Mouse (Mus musculus): Measurements from ENCODE around the gene Vsx2. TPM values are rescaled to one million over a fixed set of nuclear protein-coding genes. Genes with fewer than 3 reads are reported as not detected.

Vsx2 gene
- total RNA-seq, 2 experiments from 2014 or later = not detected

GRCm38 (mm10) chr12:84640654-84641053 is 71.1 kb downstream of the Vsx2 start, which contains the start of gene Vrtn:
Gene Vrtn (plus strand): TSS chr12:84641019.
- no peak for ATAC-seq (replicated peaks; ENCODE audit: poor library complexity)

Other genes with a start within 250 kb of the Vsx2 start
- 16.7 and 20.9 TPM in 2 replicates for gene Coq6, start 208.1 kb upstream of the Vsx2 start, total RNA-seq (2015)
- 10.3 and 18.9 TPM in 2 replicates for gene Coq6, start 208.1 kb upstream of the Vsx2 start, total RNA-seq (2017)
- gene Fam161b, start 207.9 kb upstream of the Vsx2 start, total RNA-seq (2015) = 0.42 and 0.54 TPM in 2 replicates
- gene Fam161b, start 207.9 kb upstream of the Vsx2 start, total RNA-seq (2017) = 0.57 and 1.0 TPM in 2 replicates
- 13.5 and 20.1 TPM in 2 replicates for gene Entpd5, start 160.7 kb upstream of the Vsx2 start, total RNA-seq (2015)
- gene Entpd5, start 160.7 kb upstream of the Vsx2 start, total RNA-seq (2017) = 18.4 and 23.7 TPM in 2 replicates
- 2.5 and 3.6 TPM in 2 replicates for gene Bbof1, start 160.7 kb upstream of the Vsx2 start, total RNA-seq (2015)
- 3.0 and 12.4 TPM in 2 replicates for gene Bbof1, start 160.7 kb upstream of the Vsx2 start, total RNA-seq (2017)
- gene Rnf113a2, start 152.6 kb upstream of the Vsx2 start, total RNA-seq (2015) = 28.4 and 33.5 TPM in 2 replicates
- 27.4 and 31.9 TPM in 2 replicates for gene Rnf113a2, start 152.6 kb upstream of the Vsx2 start, total RNA-seq (2017)
- 16.3 and 17.2 TPM in 2 replicates for gene Aldh6a1, start 118.8 kb upstream of the Vsx2 start, total RNA-seq (2015)
- gene Aldh6a1, start 118.8 kb upstream of the Vsx2 start, total RNA-seq (2017) = 9.1 and 12.0 TPM in 2 replicates
- 10.1 and 15.8 TPM in 2 replicates for gene Lin52, start 118.3 kb upstream of the Vsx2 start, total RNA-seq (2015)
- 14.2 and 21.0 TPM in 2 replicates for gene Lin52, start 118.3 kb upstream of the Vsx2 start, total RNA-seq (2017)
- 2.7 and 3.6 TPM in 2 replicates for gene Abcd4, start 47.7 kb downstream of the Vsx2 start, total RNA-seq (2015)
- 3.9 and 5.1 TPM in 2 replicates for gene Abcd4, start 47.7 kb downstream of the Vsx2 start, total RNA-seq (2017)
- not detected in 2 replicates for gene Vrtn, start 71.3 kb downstream of the Vsx2 start, total RNA-seq (2015)
- gene Vrtn, start 71.3 kb downstream of the Vsx2 start, total RNA-seq (2017) = not detected in 2 replicates
- not detected in 2 replicates for gene Syndig1l, start 129.1 kb downstream of the Vsx2 start, total RNA-seq (2015)
- gene Syndig1l, start 129.1 kb downstream of the Vsx2 start, total RNA-seq (2017) = not detected in 2 replicates
- 98.8 and 112 TPM in 2 replicates for gene Npc2, start 203.4 kb downstream of the Vsx2 start, total RNA-seq (2015)
- gene Npc2, start 203.4 kb downstream of the Vsx2 start, total RNA-seq (2017) = 65.3 and 70.9 TPM in 2 replicates
- 98.8 and 111 TPM in 2 replicates for gene Isca2, start 203.5 kb downstream of the Vsx2 start, total RNA-seq (2015)
- gene Isca2, start 203.5 kb downstream of the Vsx2 start, total RNA-seq (2017) = 53.8 and 67.5 TPM in 2 replicates